Mouse (Mus musculus) frontal cortex, postnatal 10 days (tissue): ENCODE measurements around the gene Taf12.

Experiments
- DNase-seq, 2 experiments: peaks; one replicate each; pipeline ENCODE4 v3.0.0; 2022; ENCODE audit warnings: low spot score in 2 of 2, mixed read lengths in 1 of 2

Taf12 gene

DNA sequence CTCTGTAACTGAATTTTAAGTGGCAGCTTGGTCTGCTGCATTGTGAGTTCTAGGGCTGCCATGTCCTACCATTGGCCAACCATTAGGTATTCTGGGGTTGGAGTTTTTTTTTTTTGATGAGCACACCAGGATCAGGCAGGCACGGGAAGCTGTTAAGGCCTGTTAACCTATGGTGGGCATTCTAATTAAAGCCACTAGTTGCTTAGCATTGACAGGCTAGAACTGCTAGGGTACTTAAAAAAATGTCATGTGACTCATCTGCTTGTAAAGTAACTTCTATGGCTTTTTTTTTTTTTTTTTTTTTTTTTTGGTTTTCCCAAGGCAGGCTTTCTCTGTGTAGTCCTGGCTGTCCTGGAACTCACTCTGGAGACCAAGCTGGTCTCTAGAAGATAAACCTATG, 37.0 kb downstream of the Taf12 start:
- no peak for DNase-seq

DNA sequence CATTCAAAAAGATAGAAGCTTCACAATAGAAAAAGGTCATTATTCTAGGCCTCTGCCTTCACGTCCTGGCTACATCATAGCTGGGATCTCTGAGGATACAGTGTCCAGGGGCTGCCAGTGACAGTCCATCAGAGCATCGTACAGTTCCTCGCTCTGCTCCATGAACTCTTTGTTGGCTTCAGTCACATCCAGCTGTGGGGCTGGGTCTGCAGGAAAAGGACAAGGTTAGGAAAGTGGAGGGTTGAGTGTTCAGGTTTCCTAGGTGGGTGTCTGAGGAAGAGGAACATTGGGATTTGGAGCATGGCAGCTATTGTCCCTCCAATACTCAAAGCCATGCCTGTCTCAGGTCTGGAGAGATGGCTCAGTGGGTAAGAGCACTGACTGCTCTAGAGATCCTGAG, 37.6 kb downstream of the Taf12 start:
- no peak for DNase-seq

DNA sequence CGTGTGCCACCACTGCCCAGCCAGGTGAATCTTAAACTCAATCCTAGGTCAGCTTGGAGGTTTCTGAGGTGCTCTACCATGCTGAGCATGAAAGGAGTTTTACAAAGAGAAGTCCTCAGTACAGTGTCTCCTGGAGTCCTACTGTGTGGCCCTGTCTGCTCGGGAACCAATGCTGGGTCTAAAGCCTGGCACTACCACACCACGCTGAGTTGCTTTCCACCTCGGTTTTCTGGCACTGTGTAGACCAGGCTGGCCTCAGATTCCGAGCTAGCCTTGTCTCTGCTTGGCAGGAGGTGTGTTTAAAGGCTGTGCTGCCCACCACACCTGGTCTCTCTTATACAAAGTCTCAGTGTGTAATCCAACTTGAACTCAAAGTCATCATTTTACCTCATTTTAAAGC, 38.5 kb downstream of the Taf12 start:
- no peak for DNase-seq

DNA sequence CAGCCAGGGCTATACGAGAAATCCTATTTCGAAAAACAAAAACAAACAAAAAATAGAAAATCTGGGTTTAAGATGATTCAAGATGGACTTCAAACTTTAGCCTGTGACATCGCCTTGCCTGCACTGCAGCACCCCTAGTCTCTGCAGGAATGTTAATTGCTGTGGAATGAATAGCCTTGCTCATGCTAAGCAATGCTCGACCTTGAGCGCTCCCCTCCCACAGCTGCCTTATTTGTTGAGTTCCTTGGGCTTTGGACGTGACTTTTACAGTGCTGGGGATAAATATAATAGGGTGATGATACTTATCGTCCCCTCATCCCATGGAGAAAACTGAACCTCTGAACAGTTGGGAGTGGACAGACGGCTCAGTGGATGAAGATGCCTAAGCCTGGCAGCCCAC, 41.5 kb downstream of the Taf12 start:
- DNase-seq = no peak

DNA sequence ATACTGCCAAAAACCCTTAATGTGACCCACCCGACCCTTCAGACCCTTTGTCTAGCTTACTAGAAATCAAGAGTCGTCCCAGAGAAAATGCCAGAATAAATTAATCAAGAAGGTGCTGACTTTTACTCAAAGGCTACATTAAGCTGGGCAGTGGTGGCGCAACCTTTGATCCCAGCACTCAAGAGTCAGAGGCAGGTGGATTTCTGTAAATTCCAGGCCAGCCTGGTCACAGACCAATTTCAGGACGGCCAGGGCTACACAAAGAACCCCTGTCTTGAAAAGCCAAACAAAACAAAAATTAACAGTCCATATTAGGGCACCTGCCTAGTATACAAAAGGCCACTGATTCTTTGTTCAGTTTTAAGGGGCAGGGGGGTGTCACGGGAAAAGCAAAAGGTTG, 52.3 kb downstream of the Taf12 start:
- no peak for DNase-seq

DNA sequence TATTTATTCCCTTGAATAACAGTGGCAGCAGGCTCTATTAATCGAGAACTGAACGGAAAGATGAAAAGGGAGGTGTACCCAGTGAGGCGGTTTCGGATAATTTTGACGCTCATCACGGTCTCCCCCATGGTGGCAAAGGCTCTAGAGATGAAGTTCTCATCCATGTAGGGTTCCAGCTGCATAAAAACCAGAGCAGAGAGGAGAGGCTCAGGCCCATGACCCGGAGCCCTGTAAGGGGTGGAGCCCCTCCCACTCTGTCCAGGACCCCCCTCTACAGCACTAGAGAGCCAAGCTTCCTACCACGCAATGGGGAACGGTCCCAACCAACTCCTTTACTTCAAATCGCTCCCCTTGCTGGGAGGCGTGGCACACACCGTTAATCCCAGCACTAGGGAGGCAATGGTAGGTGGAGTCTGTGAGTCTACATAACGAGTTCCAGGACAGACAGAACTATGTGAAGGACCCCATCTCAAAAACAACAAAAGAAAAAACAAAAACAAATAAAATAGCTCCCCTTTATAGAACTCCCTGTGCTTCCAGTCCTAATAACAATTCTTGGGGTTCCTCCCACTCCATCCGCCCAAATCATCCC, 54.3 kb downstream of the Taf12 start:
- no peak for DNase-seq

DNA sequence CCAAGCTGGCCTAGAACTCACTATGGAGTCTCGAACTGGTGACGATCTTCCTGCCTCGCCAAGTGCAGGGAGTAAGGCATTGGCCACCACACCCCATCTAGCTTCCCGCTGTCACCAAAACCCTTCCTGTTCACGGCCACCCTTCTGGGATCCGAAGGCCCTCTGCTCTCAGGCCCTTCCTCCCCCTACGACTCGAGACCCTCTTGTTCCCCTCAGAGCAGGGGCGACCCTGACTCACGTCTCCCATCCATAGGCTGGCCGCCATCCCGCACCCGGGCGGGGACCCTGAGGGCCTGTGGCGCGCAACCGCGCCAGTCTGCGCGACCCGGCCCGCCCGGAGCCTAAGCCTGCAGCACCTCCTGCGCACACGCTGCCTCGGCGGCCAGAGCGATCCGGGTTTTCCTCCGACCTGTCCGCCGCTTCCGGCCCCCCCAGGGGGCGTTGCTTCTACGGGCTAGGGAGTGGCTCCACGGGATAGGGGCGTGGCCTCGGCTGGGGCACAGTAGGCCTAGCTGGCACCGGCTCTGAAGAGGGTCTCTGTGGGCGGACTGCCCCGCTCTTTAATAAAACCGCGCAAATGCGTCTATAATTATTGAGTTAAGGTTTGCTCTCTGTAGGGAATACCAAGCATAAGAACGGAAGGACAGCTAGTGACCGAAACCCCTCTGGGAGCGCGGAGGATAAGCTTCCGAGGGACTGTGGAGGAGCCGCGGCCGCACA, 55.1 kb downstream of the Taf12 start, which contains the start of gene Trnau1ap:
TSS of gene Trnau1ap (minus strand) at position 424 of the 720 bp plus-strand sequence.
- peak; percentile 74 to 82 for DNase-seq

DNA sequence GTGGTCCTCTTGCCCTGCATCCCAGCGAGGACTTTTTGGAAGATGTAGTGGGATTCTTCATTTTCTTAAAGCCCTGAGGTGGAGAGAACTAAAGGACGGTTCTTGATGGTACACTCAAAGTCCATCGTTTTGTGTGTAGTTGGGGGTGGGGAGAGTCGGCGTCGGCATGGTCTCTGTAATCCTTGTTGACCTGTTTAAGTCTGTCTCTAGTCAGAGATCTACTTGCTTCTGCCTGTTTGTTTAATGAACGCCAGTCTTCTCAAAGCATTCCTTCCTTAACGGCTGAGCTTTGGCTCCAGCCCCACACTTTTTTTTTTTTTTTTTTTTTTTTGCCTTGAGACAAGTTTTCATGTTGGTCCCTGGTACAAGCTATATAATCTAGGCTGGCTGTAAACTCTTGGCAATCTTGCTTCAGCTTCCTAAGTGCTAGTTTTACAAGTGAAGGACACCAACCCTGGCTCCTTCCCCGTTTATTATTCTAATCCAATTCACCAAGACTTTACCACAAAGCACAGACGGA, 55.7 kb downstream of the Taf12 start:
- no peak for DNase-seq

DNA sequence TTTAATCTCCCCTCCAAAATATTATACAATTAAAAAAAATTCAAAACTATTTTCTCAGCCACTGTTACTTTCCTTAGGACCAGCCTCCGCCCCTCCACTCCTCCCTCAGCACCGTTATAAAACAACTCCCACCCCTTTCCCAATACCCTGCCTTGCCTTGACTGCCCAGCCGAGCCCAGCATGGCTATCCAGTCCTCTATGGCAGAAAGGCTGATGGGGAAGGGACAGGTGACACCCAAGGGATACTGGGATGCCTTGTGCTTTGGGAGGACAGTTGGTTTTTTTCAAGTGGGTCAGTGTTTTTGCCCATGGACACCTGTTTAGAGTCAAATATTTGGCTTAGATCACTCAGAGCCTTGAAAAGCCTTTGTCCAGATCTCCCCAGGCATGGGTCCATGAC, 57.8 kb downstream of the Taf12 start:
- no peak for DNase-seq

DNA sequence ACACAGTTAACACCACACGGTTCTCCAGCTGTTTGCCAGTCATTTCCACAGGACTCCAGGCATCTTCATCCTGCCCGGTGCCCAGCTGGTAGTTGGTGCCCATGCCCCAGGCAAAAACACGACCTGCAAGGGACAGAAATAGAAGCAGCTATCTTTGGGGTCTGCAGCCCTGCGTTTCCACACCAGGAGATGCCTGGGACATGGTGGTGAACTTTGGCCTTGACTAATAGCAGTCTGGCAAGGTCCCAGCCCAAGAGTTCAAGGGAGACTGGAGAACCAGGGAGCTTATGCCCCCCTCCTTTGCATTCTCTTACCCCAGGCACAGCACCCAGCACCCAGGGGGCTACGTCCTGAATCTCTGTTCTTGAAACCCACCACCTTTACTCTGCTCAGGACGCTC, 58.7 kb downstream of the Taf12 start:
- DNase-seq = no peak

DNA sequence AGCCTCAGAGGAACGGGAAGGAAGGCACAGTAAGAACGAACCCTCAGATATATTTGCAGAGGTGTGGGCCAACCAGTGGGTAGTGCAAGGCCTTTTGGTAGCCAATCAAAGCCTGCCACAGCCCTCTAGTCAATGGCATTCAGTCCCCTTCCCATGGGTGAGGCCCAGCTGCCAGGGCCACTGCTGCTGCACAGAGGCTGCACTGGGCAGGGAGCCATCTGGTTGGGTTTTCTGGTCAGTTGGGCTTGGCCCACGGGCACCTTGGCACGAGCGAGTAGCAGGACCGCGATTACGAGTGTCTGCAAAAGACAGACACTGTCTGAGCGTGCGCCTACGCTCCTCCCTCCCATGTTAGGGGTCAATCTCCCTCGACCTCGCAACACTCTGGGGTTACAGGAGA, 64.8 kb downstream of the Taf12 start:
- peak in 1 of 2 experiments; percentile 26 for DNase-seq

DNA sequence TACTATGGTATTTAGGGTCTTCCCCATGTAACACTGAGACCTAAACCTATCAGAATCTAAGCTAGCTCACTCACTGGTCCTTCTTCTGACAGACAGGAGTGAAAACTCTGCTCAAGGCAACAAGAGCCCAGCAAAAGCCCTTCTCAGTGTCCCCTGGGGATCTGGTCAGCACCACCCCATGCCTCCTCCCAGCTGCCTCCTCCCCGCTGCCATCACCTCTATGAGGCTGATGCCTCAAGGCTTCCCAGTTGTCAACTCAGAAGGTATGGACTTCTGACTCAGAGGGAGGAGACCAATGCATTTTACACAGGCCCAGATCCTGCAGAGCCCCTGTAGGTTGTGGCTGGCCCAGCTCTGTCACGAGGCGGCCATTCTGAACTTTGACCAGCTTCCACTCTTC, 67.3 kb downstream of the Taf12 start:
- DNase-seq = no peak

DNA sequence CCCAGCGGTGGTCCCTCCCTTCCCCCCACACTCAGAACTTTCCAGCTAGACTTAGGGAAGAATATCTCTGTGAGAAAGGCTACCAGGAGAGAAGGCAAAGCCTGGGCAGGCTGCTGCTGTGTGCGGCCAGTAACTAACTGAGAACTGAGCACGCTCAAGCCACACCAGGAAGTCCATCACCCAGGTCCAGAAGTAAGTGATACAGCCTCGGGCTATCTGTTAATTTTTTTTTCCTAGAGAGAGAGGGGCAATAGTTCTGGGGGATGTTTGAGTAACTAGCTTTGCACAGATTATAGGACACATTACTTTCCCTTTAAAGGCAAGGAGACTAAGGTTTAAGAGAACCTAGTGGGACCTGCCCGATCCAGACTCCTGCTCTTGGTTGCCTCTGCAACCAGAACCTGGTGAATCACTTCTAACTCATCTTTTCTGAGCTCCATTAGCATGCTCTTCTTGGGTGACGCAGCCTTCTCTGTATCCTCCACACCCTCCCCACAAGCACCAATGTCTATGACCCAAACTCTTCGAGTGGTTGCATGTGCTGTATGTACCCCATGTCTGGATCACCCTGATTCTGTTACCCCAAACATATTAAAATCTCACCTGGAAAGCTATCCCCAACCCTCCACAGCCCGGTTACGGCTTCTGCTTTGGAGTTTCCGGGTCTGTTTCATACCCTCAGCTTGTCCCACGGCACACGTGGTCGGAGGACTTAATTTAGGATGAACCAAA, 70.4 kb downstream of the Taf12 start:
- no peak for DNase-seq
